Mouse (Mus musculus) MEL (cell line): Measurements from ENCODE around the gene Samd10.

Experiments used
- CTCF ChIP-seq, 3 experiments: IDR thresholded peaks in 2 of 3; conservative IDR thresholded peaks in 1 of 3; 2 replicates each; pipeline ENCODE4 v1.5.1; 2011 to 2012; ENCODE audit warnings: low read length in 3 of 3, low read depth in 2 of 3, mild to moderate bottlenecking in 2 of 3, improper control_type of control experiment in 1 of 3, inconsistent platforms in 1 of 3, mixed read lengths in 1 of 3, moderate library complexity in 1 of 3; ENCODE audit not compliant: control insufficient read depth in 1 of 3, insufficient read depth in 1 of 3, poor library complexity in 1 of 3, severe bottlenecking in 1 of 3
- EP300 ChIP-seq, 2 experiments: IDR thresholded peaks; 2 replicates each; pipeline ENCODE4 v1.6.1; 2011; ENCODE audit warnings: improper control_type of control experiment in 2 of 2, low read length in 2 of 2, low read depth in 1 of 2, mild to moderate bottlenecking in 1 of 2
- ETS1 ChIP-seq: IDR thresholded peaks from 2 replicates; pipeline ENCODE4 v1.6.1; 2012; ENCODE audit warnings: low read depth, mild to moderate bottlenecking, inconsistent platforms, low read length, improper control_type of control experiment, moderate library complexity
- KAT2A ChIP-seq: conservative IDR thresholded peaks from 2 replicates; pipeline ENCODE4 v1.6.1; 2012; ENCODE audit warnings: low read depth, low read length, improper control_type of control experiment, inconsistent platforms
- MAFK ChIP-seq: IDR thresholded peaks from 2 replicates; pipeline ENCODE4 v1.6.1; 2011; ENCODE audit warnings: low read depth, mild to moderate bottlenecking, low read length, improper control_type of control experiment, borderline replicate concordance
- MAX ChIP-seq: IDR thresholded peaks from 2 replicates; pipeline ENCODE4 v1.6.1; 2011; ENCODE audit warnings: low read length, improper control_type of control experiment
- POLR2A ChIP-seq, 2 experiments: IDR thresholded peaks; 2 replicates each; pipeline ENCODE4 v1.6.1; 2011 to 2012; ENCODE audit warnings: low read length in 2 of 2, mild to moderate bottlenecking in 2 of 2, control low read depth in 1 of 2, improper control_type of control experiment in 1 of 2, low read depth in 1 of 2, moderate library complexity in 1 of 2; ENCODE audit not compliant: control insufficient read depth in 1 of 2, insufficient read depth in 1 of 2, poor library complexity in 1 of 2
- POLR2AphosphoS2 ChIP-seq: IDR thresholded peaks from 2 replicates; pipeline ENCODE4 v1.6.1; 2011; ENCODE audit warnings: low read length, improper control_type of control experiment

DNA sequence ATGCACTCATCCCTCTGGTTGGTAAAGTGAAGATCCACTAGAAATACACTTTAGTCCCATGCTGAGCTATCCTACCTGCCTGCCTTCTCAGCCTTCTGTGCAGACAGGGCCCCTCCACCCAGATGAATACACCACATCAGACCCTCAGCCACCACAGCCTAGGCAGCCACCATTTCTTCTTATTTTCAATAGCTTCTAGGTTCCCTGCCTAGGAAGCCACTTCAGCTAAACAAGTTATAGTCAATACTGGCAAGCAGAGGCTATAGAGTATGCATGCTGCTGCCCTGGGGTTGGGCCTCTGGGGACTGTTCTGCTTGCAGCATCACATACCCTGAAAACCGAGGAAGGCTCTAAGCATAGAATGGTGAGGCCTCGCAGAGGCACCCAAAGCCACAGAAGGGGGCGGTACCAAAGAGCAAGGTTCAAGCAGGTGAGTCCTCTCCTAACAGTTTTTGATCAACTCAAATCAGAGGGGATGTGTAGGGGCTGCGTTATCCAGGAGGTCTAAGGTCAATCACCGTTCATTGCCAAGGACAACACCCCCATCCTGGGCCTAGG is 7.4 kb downstream of the Samd10 start, which contains the start of gene Prpf6:
- TF ChIP-seq KAT2A (no peak), MAFK (no peak), ETS1 (no peak), EP300 (IDR thresholded peaks at IDR 0.05; ENCODE audit: low read depth in 1 of 2, low read length in 2 of 2) (no peak), CTCF (IDR thresholded peaks at IDR 0.05 in 2 of 3, conservative IDR thresholded peaks at IDR 0.05 in 1 of 3; ENCODE audit: control insufficient read depth in 1 of 3, insufficient read depth in 1 of 3, low read depth in 2 of 3, low read length in 3 of 3, poor library complexity in 1 of 3, severe bottlenecking in 1 of 3) (no peak), POLR2A (IDR thresholded peaks at IDR 0.05; ENCODE audit: control insufficient read depth in 1 of 2, insufficient read depth in 1 of 2, low read depth in 1 of 2, low read length in 2 of 2, poor library complexity in 1 of 2) (no peak), POLR2AphosphoS2 (no peak), MAX (no peak)
